Comparison of ENCODE assay signal across 21 mouse cellular contexts in genomic region chr15:60816478-60816877, GRCm38 (mm10). TPM values are rescaled to one million over a fixed set of nuclear protein-coding genes. Genes with fewer than 3 reads are reported as not detected.
DNase-seq lines count a peak whose midpoint lies in the region; ATAC-seq and TF ChIP-seq lines count a peak whose summit lies in the region.
"Had no signal": no experiment of that assay in that cellular context is flagged by ENCODE, and none has a peak within 500 bp of the region (broad histone marks: within the 10 kb centered on the region; RNA-seq: fewer than 3 reads in every experiment).

No protein-coding gene starts in this region.

- no peak for DNase-seq in forebrain, embryonic 11.5 days (ENCODE audit: low spot score)
- no peak for DNase-seq in forebrain, postnatal 0 days
- DNase-seq in midbrain, embryonic 10.5 days (ENCODE audit: low spot score): no peak
- DNase-seq in midbrain, postnatal 0 days (ENCODE audit: low spot score): no peak
- peak; percentile 57 for DNase-seq in brain, embryonic 14.5 days (ENCODE audit: low read depth)
- no peak for DNase-seq in cerebellum, postnatal 14 days
- no peak for DNase-seq in neural tube, embryonic 10.5 days (ENCODE audit: extremely low spot score, low spot score)
- DNase-seq: adrenal gland, postnatal 36 days; cerebellum, adult 11 months; cerebellum, postnatal 25 days; gastrocnemius, postnatal 25 days; heart, adult 18-20 months; kidney, adult 9 months; midbrain, embryonic 14.5 days; thymus, postnatal 25 days had no signal

- no peak for TF ChIP-seq POLR2A in brain, embryonic 14.5 days (IDR thresholded peaks at IDR 0.05; ENCODE audit: borderline replicate concordance, extremely low read depth, insufficient read depth, insufficient read length, poor library complexity, severe bottlenecking)

- TF ChIP-seq CTCF in forebrain, postnatal 0 days (IDR thresholded peaks at IDR 0.05; ENCODE audit: low read depth): no peak
- TF ChIP-seq CTCF in midbrain, postnatal 0 days (IDR thresholded peaks at IDR 0.05): no peak
- no peak for TF ChIP-seq CTCF in brain, embryonic 14.5 days (IDR thresholded peaks at IDR 0.05; ENCODE audit: borderline replicate concordance, extremely low read depth, insufficient read depth, insufficient read length)

- H3K4me3 ChIP-seq in forebrain, embryonic 11.5 days (ENCODE audit: low read depth, low read length): no peak overlapping the region
- H3K4me3 ChIP-seq in forebrain, postnatal 0 days (ENCODE audit: low read depth, low read length): no peak overlapping the region
- H3K4me3 ChIP-seq in midbrain, embryonic 10.5 days: no peak overlapping the region
- H3K4me3 ChIP-seq in midbrain, postnatal 0 days (ENCODE audit: low read depth, low read length): no peak overlapping the region
- no peak overlapping the region for H3K4me3 ChIP-seq in forebrain, embryonic 15.5 days
- H3K4me3 ChIP-seq: myocyte; stomach, embryonic 15.5 days had no signal

- no peak overlapping the region for H3K27ac ChIP-seq in forebrain, embryonic 11.5 days (ENCODE audit: low read depth, low read length)
- H3K27ac ChIP-seq in forebrain, postnatal 0 days (ENCODE audit: low read depth, low read length): no peak overlapping the region
- 0 out of 2 replicates have a peak overlapping the region, but pooled peaks have one; percentile 17 for H3K27ac ChIP-seq in midbrain, embryonic 10.5 days (replicated peaks)
- no peak overlapping the region for H3K27ac ChIP-seq in midbrain, postnatal 0 days (ENCODE audit: low read depth, low read length)
- no peak overlapping the region for H3K27ac ChIP-seq in forebrain, embryonic 15.5 days (replicated peaks)
- H3K27ac ChIP-seq: hindbrain, embryonic 14.5 days; macrophage; stomach, embryonic 15.5 days had no signal

- peak; percentile 85 for ATAC-seq in forebrain, embryonic 11.5 days (replicated peaks; ENCODE audit: low FRiP score)
- ATAC-seq in forebrain, postnatal 0 days: no peak
- ATAC-seq in midbrain, postnatal 0 days (ENCODE audit: low FRiP score): no peak
- 0 out of 2 replicates have a peak, but pooled peaks have one; percentile 32 for ATAC-seq in forebrain, embryonic 15.5 days (replicated peaks)
- ATAC-seq: inflammation-experienced regulatory T-cells, adult 6 months had no signal

- 29% methylated on average over 1 of the region's 1 CpGs for WGBS in forebrain, embryonic 11.5 days
- WGBS in forebrain, postnatal 0 days: 17% methylated on average over 1 of the region's 1 CpGs
- WGBS in midbrain, embryonic 10.5 days: 42% methylated on average over 1 of the region's 1 CpGs
- WGBS in midbrain, postnatal 0 days: 31% methylated on average over 1 of the region's 1 CpGs
- 5% methylated on average over 1 of the region's 1 CpGs for WGBS in forebrain, embryonic 15.5 days

- no peak overlapping the region for H3K4me2 ChIP-seq in forebrain, embryonic 11.5 days (ENCODE audit: low read depth, low read length, severe bottlenecking)
- no peak overlapping the region for H3K4me2 ChIP-seq in forebrain, postnatal 0 days (ENCODE audit: low read depth)
- no peak overlapping the region for H3K4me2 ChIP-seq in midbrain, postnatal 0 days (ENCODE audit: low read depth, low read length, poor library complexity, severe bottlenecking)
- H3K4me2 ChIP-seq in forebrain, embryonic 15.5 days (replicated peaks): no peak overlapping the region
- H3K4me2 ChIP-seq: hindbrain, embryonic 14.5 days; stomach, embryonic 15.5 days had no signal

- no peaks in the 10 kb centered on the region for H3K27me3 ChIP-seq in forebrain, embryonic 11.5 days (ENCODE audit: control insufficient read depth, insufficient read depth, low read length)
- H3K27me3 ChIP-seq in forebrain, postnatal 0 days (ENCODE audit: insufficient read depth, low read length): no peaks in the 10 kb centered on the region; the same call in 1 of the 2 replicates
- peaks cover 3% of the 10 kb centered on the region; the same call in 1 of the 2 replicates for H3K27me3 ChIP-seq in midbrain, embryonic 10.5 days (ENCODE audit: low read depth, poor library complexity, severe bottlenecking)
- H3K27me3 ChIP-seq in midbrain, postnatal 0 days (ENCODE audit: insufficient read depth, low read length): no peaks in the 10 kb centered on the region
- H3K27me3 ChIP-seq in forebrain, embryonic 15.5 days: no peaks in the 10 kb centered on the region
- H3K27me3 ChIP-seq: stomach, embryonic 15.5 days had no signal

- H3K36me3 ChIP-seq in forebrain, embryonic 11.5 days (ENCODE audit: control insufficient read depth, insufficient read depth, low read length): no peaks in the 10 kb centered on the region
- no peaks in the 10 kb centered on the region for H3K36me3 ChIP-seq in forebrain, postnatal 0 days (ENCODE audit: insufficient read depth)
- peaks cover 20% of the 10 kb centered on the region for H3K36me3 ChIP-seq in midbrain, embryonic 10.5 days
- H3K36me3 ChIP-seq in midbrain, postnatal 0 days (ENCODE audit: insufficient read depth, low read length): no peaks in the 10 kb centered on the region
- H3K36me3 ChIP-seq in forebrain, embryonic 15.5 days: no peaks in the 10 kb centered on the region

- H3K9me3 ChIP-seq in forebrain, embryonic 11.5 days (ENCODE audit: control insufficient read depth, low read length): no peaks in the 10 kb centered on the region
- H3K9me3 ChIP-seq in forebrain, postnatal 0 days (ENCODE audit: low read length): no peaks in the 10 kb centered on the region
- no peaks in the 10 kb centered on the region for H3K9me3 ChIP-seq in midbrain, embryonic 10.5 days (replicated peaks)
- no peaks in the 10 kb centered on the region for H3K9me3 ChIP-seq in midbrain, postnatal 0 days (ENCODE audit: low read length)
- H3K9me3 ChIP-seq in forebrain, embryonic 15.5 days: no peaks in the 10 kb centered on the region
- H3K9me3 ChIP-seq: stomach, embryonic 15.5 days had no signal

- H3K4me1 ChIP-seq in forebrain, embryonic 11.5 days (replicated peaks; ENCODE audit: control insufficient read depth, insufficient read depth, low read length): peaks cover 3% of the 10 kb centered on the region; the same call in 1 of the 2 replicates
- H3K4me1 ChIP-seq in forebrain, postnatal 0 days (ENCODE audit: insufficient read depth): no peaks in the 10 kb centered on the region
- peaks cover 13% of the 10 kb centered on the region for H3K4me1 ChIP-seq in midbrain, embryonic 10.5 days
- no peaks in the 10 kb centered on the region; the same call in 1 of the 2 replicates for H3K4me1 ChIP-seq in midbrain, postnatal 0 days (ENCODE audit: insufficient read depth, low read length)
- H3K4me1 ChIP-seq in forebrain, embryonic 15.5 days: no peaks in the 10 kb centered on the region
- H3K4me1 ChIP-seq: stomach, embryonic 15.5 days had no signal

- H3K9ac ChIP-seq in forebrain, embryonic 11.5 days (ENCODE audit: low read length): no peak overlapping the region
- no peak overlapping the region for H3K9ac ChIP-seq in forebrain, postnatal 0 days
- H3K9ac ChIP-seq in midbrain, postnatal 0 days (replicated peaks; ENCODE audit: low read length, poor library complexity, severe bottlenecking): no peak overlapping the region
- no peak overlapping the region for H3K9ac ChIP-seq in forebrain, embryonic 15.5 days (replicated peaks)
- H3K9ac ChIP-seq: hindbrain, embryonic 14.5 days; stomach, embryonic 15.5 days had no signal

RNA-seq across cellular contexts. Expression of gene Fam84b, which starts 37.1 kb away (rescaled TPM):
- 21.9 and 24.9 TPM in 2 replicates for polyA plus RNA-seq in forebrain, embryonic 11.5 days (2014; fragmentation: Nextera tagmentation; extraction: Ambion mirVana)
- total RNA-seq in forebrain, postnatal 0 days (2014; rRNA removed): 15.8 and 20.2 TPM in 2 replicates
- 6.4 TPM in 2 replicates for polyA plus RNA-seq in forebrain, postnatal 0 days (2015; fragmentation: Nextera tagmentation; extraction: Ambion mirVana)
- 9.6 and 11.8 TPM in 2 replicates for polyA plus RNA-seq in midbrain, embryonic 10.5 days (2016; fragmentation: Nextera tagmentation; extraction: Ambion mirVana)
- total RNA-seq in midbrain, postnatal 0 days (2014; rRNA removed): 15.4 and 16.6 TPM in 2 replicates
- polyA plus RNA-seq in midbrain, postnatal 0 days (2015; fragmentation: Nextera tagmentation; extraction: Ambion mirVana): 4.1 and 5.2 TPM in 2 replicates
- polyA plus RNA-seq in brain, embryonic 14.5 days (2012; rRNA removed): 8.1 and 11.7 TPM in 2 replicates
- 10.2 and 14.4 TPM in 2 replicates for polyA plus RNA-seq in forebrain, embryonic 15.5 days (2015; fragmentation: Nextera tagmentation; extraction: Ambion mirVana)

Comparison
In these comparisons a context has a peak if more than half of its experiments do, and no peak if none do; other contexts are left out.
1. ATAC-seq: peak in forebrain, embryonic 11.5 days (single experiment) and forebrain, embryonic 15.5 days (single experiment); none in forebrain, postnatal 0 days (single experiment) and midbrain, postnatal 0 days (single experiment).